Mouse (Mus musculus) E14TG2a.4 (cell line): ENCODE measurements around the gene Gpr153.

Experiments
- H3K27me3 ChIP-seq: 2 replicates; pipeline ENCODE4 v1.6.1; 2014; ENCODE audit warnings: low read length, control low read depth; ENCODE audit not compliant: insufficient read depth
- H3K36me3 ChIP-seq: 2 replicates; pipeline ENCODE4 v1.6.1; 2014; ENCODE audit warnings: low read length, control low read depth; ENCODE audit not compliant: insufficient read depth
- H3K4me1 ChIP-seq: replicated peaks from 2 replicates; pipeline ENCODE4 v1.6.1; 2014; ENCODE audit warnings: low read depth, low read length, control low read depth
- H3K4me3 ChIP-seq: replicated peaks from 2 replicates; pipeline ENCODE4 v1.5.1; 2014; ENCODE audit warnings: mild to moderate bottlenecking, low read length
- H3K9me3 ChIP-seq: 2 replicates; pipeline ENCODE4 v1.6.1; 2014; ENCODE audit warnings: low read length, control low read depth
- CTCF ChIP-seq: conservative IDR thresholded peaks from 2 replicates; pipeline ENCODE4 v1.5.1; 2014; ENCODE audit warnings: low read length
- NANOG ChIP-seq: IDR thresholded peaks from 2 replicates; pipeline ENCODE4 v1.6.1; 2014; ENCODE audit warnings: borderline replicate concordance, low read length, mixed read lengths
- POU5F1 ChIP-seq: IDR thresholded peaks from 2 replicates; pipeline ENCODE4 v1.6.1; 2014; ENCODE audit warnings: low read length, borderline replicate concordance

Gene Gpr153

DNA sequence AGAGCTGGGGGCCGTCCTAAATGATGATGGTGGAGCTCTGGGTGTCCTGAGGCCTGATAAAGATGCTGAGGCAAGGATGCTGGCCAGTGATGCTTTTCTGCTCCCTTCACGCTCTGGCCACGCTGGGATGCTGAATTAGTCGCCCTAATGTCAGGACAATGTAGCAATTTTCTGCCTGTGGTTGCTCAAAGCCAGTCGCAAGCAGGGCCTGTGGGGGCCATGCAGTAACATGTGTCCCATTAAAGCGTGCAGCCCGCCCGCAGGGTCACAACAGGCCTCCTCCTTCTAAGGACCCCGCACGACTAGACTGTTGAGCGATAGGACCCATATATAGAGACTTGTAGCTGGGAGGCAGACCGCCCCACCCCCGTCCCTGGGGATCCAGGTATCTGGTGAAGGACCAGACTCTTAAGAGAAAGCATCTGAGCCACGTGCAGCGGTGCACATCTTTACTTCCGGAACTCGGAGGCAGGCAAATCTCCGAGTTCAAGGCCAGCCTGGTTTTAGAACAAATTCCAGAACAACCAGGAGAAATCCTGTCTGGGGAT, 14.4 kb downstream of the Gpr153 start:
- no peak for TF ChIP-seq NANOG
- no peak for TF ChIP-seq POU5F1
- no peak for TF ChIP-seq CTCF
- H3K4me1 ChIP-seq, result peaks cover 88% of the 10 kb centered on the region
- H3K36me3 ChIP-seq, result no peaks in the 10 kb centered on the region
- H3K4me3 ChIP-seq, result peak overlapping the region; percentile 73; the same call in 1 of the 2 replicates
- H3K9me3 ChIP-seq, result peaks cover 7% of the 10 kb centered on the region; the same call in 1 of the 2 replicates
- H3K27me3 ChIP-seq, result peaks cover 57% of the 10 kb centered on the region

DNA sequence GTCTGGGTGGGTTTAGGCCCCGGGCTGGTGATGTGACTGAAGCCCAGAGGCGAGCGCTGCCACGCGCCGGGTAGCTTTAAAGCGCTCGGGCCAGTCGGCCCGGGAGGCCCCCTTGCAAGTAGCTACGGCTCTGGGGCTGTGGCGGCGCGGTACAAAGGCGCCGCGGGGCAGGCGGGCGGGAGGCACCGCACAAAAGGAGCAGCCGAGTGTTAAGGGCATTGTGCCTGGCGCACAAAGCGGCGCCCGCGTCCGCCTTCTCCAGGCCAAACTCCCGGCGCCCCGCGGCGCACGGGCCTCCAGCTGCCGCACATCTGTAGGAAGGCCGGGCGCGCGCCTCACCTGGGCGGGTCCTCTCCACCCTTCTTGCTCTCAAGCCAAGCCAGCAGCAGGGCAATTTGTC, 16.4 kb downstream of the Gpr153 start:
- Histone ChIP-seq H3K36me3 (no peaks in the 10 kb centered on the region), H3K9me3 (peaks cover 7% of the 10 kb centered on the region; the same call in 1 of the 2 replicates), H3K4me1 (peaks cover 88% of the 10 kb centered on the region), H3K4me3 (peak overlapping the region; percentile 69), H3K27me3 (peaks cover 40% of the 10 kb centered on the region)
- no peak for TF ChIP-seq NANOG
- no peak for TF ChIP-seq POU5F1
- TF ChIP-seq CTCF, result no peak

DNA sequence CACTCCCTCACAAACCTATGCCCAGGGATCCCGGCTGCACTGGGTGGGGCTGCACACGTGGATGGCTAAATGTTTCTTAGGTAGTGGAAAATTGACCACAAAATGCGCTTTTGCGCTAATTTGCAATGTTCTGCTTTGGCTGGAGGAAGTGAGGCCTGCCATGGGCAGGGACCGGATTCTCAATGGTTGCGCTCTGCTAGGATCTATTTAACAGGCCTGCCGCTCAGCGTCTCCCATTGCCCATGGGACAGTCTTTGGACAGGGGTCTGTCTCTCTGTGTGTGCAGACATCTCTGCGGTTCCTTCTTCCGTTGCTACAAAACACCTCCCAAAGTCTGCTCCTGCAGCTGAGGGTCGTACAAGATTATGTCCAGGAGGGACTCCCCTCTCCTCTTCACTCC, 17.0 kb downstream of the Gpr153 start:
- Histone ChIP-seq H3K36me3 (no peaks in the 10 kb centered on the region), H3K4me1 (peaks cover 88% of the 10 kb centered on the region), H3K27me3 (peaks cover 39% of the 10 kb centered on the region), H3K4me3 (peak overlapping the region; percentile 69), H3K9me3 (peaks cover 7% of the 10 kb centered on the region; the same call in 1 of the 2 replicates)
- no peak for TF ChIP-seq POU5F1
- TF ChIP-seq NANOG, result no peak
- no peak for TF ChIP-seq CTCF

DNA sequence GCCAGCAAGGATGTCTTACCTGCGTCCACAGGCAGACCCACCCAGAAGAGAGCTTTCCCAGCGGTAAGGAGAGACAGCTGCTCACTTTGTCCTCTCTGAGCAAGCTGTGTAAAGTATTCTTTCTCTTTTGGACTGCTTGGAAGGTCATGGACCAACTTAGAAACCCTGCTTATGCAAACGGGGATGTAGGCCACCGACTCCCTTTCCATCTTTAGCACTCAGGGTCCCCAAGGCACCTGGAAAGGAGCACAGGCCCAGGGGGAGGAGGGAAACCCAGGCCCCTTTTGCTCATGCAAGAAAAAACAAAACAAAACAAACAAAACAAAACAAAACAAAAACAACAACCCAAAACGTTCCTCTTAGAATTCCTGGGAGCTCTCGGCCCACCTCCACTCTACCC, 17.5 kb downstream of the Gpr153 start, which contains the start of gene Hes3:
Gene Hes3, minus strand, starts transcription at position 101 of the 400 bp plus-strand sequence.
- peak within 1 kb of the TSS; percentile 69 for H3K4me3 ChIP-seq
- H3K9me3 ChIP-seq, result peaks cover 7% of the 10 kb centered on the region; the same call in 1 of the 2 replicates
- TF ChIP-seq CTCF (no peak), POU5F1 (no peak), NANOG (no peak)
- peaks cover 86% of the 10 kb centered on the region for H3K4me1 ChIP-seq
- H3K27me3 ChIP-seq, result peaks cover 35% of the 10 kb centered on the region
- no peaks in the 10 kb centered on the region for H3K36me3 ChIP-seq

- H3K4me1 ChIP-seq, result peaks cover 81% of the 10 kb centered on the region
- peaks cover 7% of the 10 kb centered on the region; the same call in 1 of the 2 replicates for H3K9me3 ChIP-seq
- H3K36me3 ChIP-seq, result no peaks in the 10 kb centered on the region
- H3K27me3 ChIP-seq, result peaks cover 28% of the 10 kb centered on the region
- H3K4me3 ChIP-seq, result peak overlapping the region; percentile 43; the same call in 1 of the 2 replicates
- TF ChIP-seq POU5F1 (no peak), CTCF (no peak), NANOG (no peak)
Observed at GRCm38 (mm10) chr4:152292102-152292765, 18.2 kb downstream of the Gpr153 start.

GRCm38 (mm10) chr4:152294188-152294929, 20.3 kb downstream of the Gpr153 start:
- Histone ChIP-seq H3K4me1 (peaks cover 83% of the 10 kb centered on the region), H3K4me3 (peak overlapping the region; percentile 21; the same call in 1 of the 2 replicates), H3K27me3 (peaks cover 13% of the 10 kb centered on the region; the same call in 1 of the 2 replicates), H3K36me3 (peaks cover 7% of the 10 kb centered on the region), H3K9me3 (no peaks in the 10 kb centered on the region)
- peak; percentile 47 for TF ChIP-seq CTCF
- no peak for TF ChIP-seq NANOG

DNA sequence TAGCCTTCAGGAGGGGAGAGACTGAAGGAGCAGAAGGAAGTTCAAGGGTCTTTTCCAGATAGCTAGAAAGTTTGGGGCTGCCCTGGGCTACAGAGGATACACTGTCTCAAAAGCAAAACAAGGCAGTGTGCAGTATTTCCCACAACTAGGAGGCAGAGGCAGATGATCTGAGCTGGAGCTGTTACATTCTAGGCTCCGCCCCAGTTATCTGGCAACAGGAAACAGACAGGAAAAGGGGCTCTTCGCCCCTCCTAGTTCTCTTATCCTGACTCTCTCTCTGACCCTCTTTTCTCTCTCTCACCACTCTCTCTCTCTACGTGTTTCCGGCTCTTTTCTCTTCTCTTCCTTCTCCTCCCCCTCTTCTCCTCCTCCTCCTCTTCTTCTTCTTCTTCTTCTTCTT, 21.9 kb downstream of the Gpr153 start:
- Histone ChIP-seq H3K4me1 (peaks cover 75% of the 10 kb centered on the region), H3K36me3 (peaks cover 22% of the 10 kb centered on the region), H3K4me3 (peak overlapping the region; percentile 45), H3K27me3 (0 out of 2 replicates have a peak, but pooled peaks cover 10% of the 10 kb centered on the region), H3K9me3 (no peaks in the 10 kb centered on the region)
- TF ChIP-seq CTCF, result no peak
- TF ChIP-seq NANOG, result no peak
- no peak for TF ChIP-seq POU5F1

DNA sequence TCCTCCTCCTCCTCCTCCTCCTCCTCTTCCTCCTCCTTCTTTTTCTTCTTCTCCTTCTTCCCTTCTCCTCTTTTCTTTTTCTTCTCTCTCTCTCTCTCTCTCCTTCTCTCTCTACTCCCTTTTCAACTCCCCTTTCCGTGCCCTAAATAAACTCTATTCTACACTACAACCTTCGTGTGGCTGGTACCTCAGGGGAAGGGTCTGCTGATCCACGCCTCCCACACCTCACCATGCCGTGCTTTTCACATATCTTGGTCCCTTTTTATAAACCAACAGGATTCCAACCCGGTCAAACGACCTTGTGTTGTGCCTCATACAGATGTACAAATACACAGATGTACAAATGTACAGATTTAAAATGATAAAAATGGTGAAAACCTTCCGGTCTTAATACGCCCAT, 22.3 kb downstream of the Gpr153 start:
- peaks cover 27% of the 10 kb centered on the region for H3K36me3 ChIP-seq
- no peaks in the 10 kb centered on the region for H3K9me3 ChIP-seq
- 0 out of 2 replicates have a peak, but pooled peaks cover 10% of the 10 kb centered on the region for H3K27me3 ChIP-seq
- peaks cover 72% of the 10 kb centered on the region for H3K4me1 ChIP-seq
- H3K4me3 ChIP-seq, result peak overlapping the region; percentile 82
- TF ChIP-seq NANOG (no peak), CTCF (no peak), POU5F1 (no peak)
